Mouse (Mus musculus) common myeloid progenitor, adult 5-6 weeks (primary cell): ENCODE data around the gene Ihh. TPM values are rescaled to one million over a fixed set of nuclear protein-coding genes. Genes with fewer than 3 reads are reported as not detected.

ENCODE experiments used
- total RNA-seq: library from RNA; stranded (forward); fragments of 200-1000, 187-1606 nt; gene quantifications from 2 replicates; pipeline ENCODE4 v1.2.3, GENCODE M21; 2017

Ihh gene
- total RNA-seq, 1 experiment from 2014 or later: not detected

Other genes with a start within 250 kb of the Ihh start
- 2.7 and 2.8 TPM in 2 replicates for gene Cyp27a1, start 238.1 kb downstream of the Ihh start, total RNA-seq
- not detected in 2 replicates for gene Prkag3, start 202.5 kb downstream of the Ihh start, total RNA-seq
- not detected in 2 replicates for gene Wnt6, start 179.8 kb downstream of the Ihh start, total RNA-seq
- gene Wnt10a, start 160.2 kb downstream of the Ihh start, total RNA-seq: not detected in 2 replicates
- gene Cdk5r2, start 96.7 kb downstream of the Ihh start, total RNA-seq: not detected in 2 replicates
- not detected in 2 replicates for gene Fev, start 66.3 kb downstream of the Ihh start, total RNA-seq
- gene Cryba2, start 58.5 kb downstream of the Ihh start, total RNA-seq: not detected in 2 replicates
- gene Cfap65, start 16.1 kb downstream of the Ihh start, total RNA-seq: not detected in 2 replicates
- gene Nhej1, start 173.5 kb upstream of the Ihh start, total RNA-seq: 2.7 and 6.6 TPM in 2 replicates
- not detected in 2 replicates for gene Slc23a3, start 182.2 kb upstream of the Ihh start, total RNA-seq
- gene Cnppd1, start 191.0 kb upstream of the Ihh start, total RNA-seq: 37.0 and 38.3 TPM in 2 replicates
- gene Retreg2, start 191.1 kb upstream of the Ihh start, total RNA-seq: 45.8 and 60.1 TPM in 2 replicates
- 12.7 and 21.8 TPM in 2 replicates for gene Zfand2b, start 217.0 kb upstream of the Ihh start, total RNA-seq
- gene Abcb6, start 228.7 kb upstream of the Ihh start, total RNA-seq: 17.8 and 22.9 TPM in 2 replicates
- 13.1 and 17.3 TPM in 2 replicates for gene Ankzf1, start 240.5 kb upstream of the Ihh start, total RNA-seq
- gene Atg9a, start 240.5 kb upstream of the Ihh start, total RNA-seq: 6.8 and 8.5 TPM in 2 replicates